Mouse (Mus musculus): ENCODE measurements around the gene Itsn2.
"Not testable (repeated sequence)": the region's sequence is repeated elsewhere in the genome, so short reads cannot be mapped to it uniquely, and the experiment has no call there.

The Itsn2 gene

GRCm38 (mm10) chr12:4592541-4593165, at the start of gene Itsn2, which contains the start of gene Gm3625:
Gene Itsn2, plus strand, starts transcription at chr12:4592638.
Gene Gm3625, minus strand, starts transcription at chr12:4592927.
- Histone ChIP-seq H3K4me1 (replicated peaks; ENCODE audit: low read depth, low read length) (peaks cover 25% of the 10 kb centered on the region), H3K27me3 (ENCODE audit: insufficient read depth, low read length) (peaks cover 8% of the 10 kb centered on the region), H3K4me3 (replicated peaks; ENCODE audit: low read length) (peak within 1 kb of the TSS; percentile 92), H3K9me3 (ENCODE audit: low read length) (no peaks in the 10 kb centered on the region), H3K36me3 (ENCODE audit: insufficient read depth, low read length) (no peaks in the 10 kb centered on the region)
- TF ChIP-seq CTCF (conservative IDR thresholded peaks at IDR 0.05; ENCODE audit: low read length) (no peak), POU5F1 (IDR thresholded peaks at IDR 0.05; ENCODE audit: borderline replicate concordance, low read length) (no peak), NANOG (IDR thresholded peaks at IDR 0.05; ENCODE audit: borderline replicate concordance, low read length) (no peak)

GRCm38 (mm10) chr12:4544400-4544919, 48.0 kb upstream of the Itsn2 start:
- H3K9me3 ChIP-seq (ENCODE audit: low read length), result peaks cover 4% of the 10 kb centered on the region; the same call in 1 of the 2 replicates
- TF ChIP-seq CTCF (conservative IDR thresholded peaks at IDR 0.05; ENCODE audit: low read length) (no peak), NANOG (IDR thresholded peaks at IDR 0.05; ENCODE audit: borderline replicate concordance, low read length) (no peak), POU5F1 (IDR thresholded peaks at IDR 0.05; ENCODE audit: borderline replicate concordance, low read length) (no peak)
- peaks cover 36% of the 10 kb centered on the region for H3K4me1 ChIP-seq (replicated peaks; ENCODE audit: low read depth, low read length)
- no peak overlapping the region for H3K4me3 ChIP-seq (replicated peaks; ENCODE audit: low read length)
- H3K36me3 ChIP-seq (ENCODE audit: insufficient read depth, low read length), result no peaks in the 10 kb centered on the region
- no peaks in the 10 kb centered on the region for H3K27me3 ChIP-seq (ENCODE audit: insufficient read depth, low read length)

- H3K36me3 ChIP-seq (ENCODE audit: insufficient read depth, low read length), result no peaks in the 10 kb centered on the region
- H3K27me3 ChIP-seq (ENCODE audit: insufficient read depth, low read length), result no peaks in the 10 kb centered on the region
- peaks cover 36% of the 10 kb centered on the region for H3K4me1 ChIP-seq (replicated peaks; ENCODE audit: low read depth, low read length)
- H3K9me3 ChIP-seq (ENCODE audit: low read length), result peaks cover 5% of the 10 kb centered on the region; the same call in 1 of the 2 replicates
- TF ChIP-seq NANOG (IDR thresholded peaks at IDR 0.05; ENCODE audit: borderline replicate concordance, low read length) (no peak), CTCF (conservative IDR thresholded peaks at IDR 0.05; ENCODE audit: low read length) (no peak), POU5F1 (IDR thresholded peaks at IDR 0.05; ENCODE audit: borderline replicate concordance, low read length) (no peak)
- H3K4me3 ChIP-seq (replicated peaks; ENCODE audit: low read length), result no peak overlapping the region
These were observed 47.0 kb upstream of the Itsn2 start for GRCm38 (mm10) chr12:4545425-4545824.

- H3K4me1 ChIP-seq (replicated peaks; ENCODE audit: low read depth, low read length), result peaks cover 40% of the 10 kb centered on the region
- TF ChIP-seq CTCF (conservative IDR thresholded peaks at IDR 0.05; ENCODE audit: low read length), result no peak
- TF ChIP-seq POU5F1 (IDR thresholded peaks at IDR 0.05; ENCODE audit: borderline replicate concordance, low read length), result no peak
- no peak for TF ChIP-seq NANOG (IDR thresholded peaks at IDR 0.05; ENCODE audit: borderline replicate concordance, low read length)
- no peaks in the 10 kb centered on the region for H3K27me3 ChIP-seq (ENCODE audit: insufficient read depth, low read length)
- H3K4me3 ChIP-seq (replicated peaks; ENCODE audit: low read length), result no peak overlapping the region
- H3K36me3 ChIP-seq (ENCODE audit: insufficient read depth, low read length), result no peaks in the 10 kb centered on the region
- H3K9me3 ChIP-seq (ENCODE audit: low read length), result peaks cover 5% of the 10 kb centered on the region; the same call in 1 of the 2 replicates
These were observed 45.9 kb upstream of the Itsn2 start for GRCm38 (mm10) chr12:4546491-4546890.

- Histone ChIP-seq H3K4me1 (replicated peaks; ENCODE audit: low read depth, low read length) (peaks cover 40% of the 10 kb centered on the region), H3K4me3 (replicated peaks; ENCODE audit: low read length) (peak overlapping the region; percentile 61), H3K27me3 (ENCODE audit: insufficient read depth, low read length) (no peaks in the 10 kb centered on the region), H3K9me3 (ENCODE audit: low read length) (peaks cover 5% of the 10 kb centered on the region; the same call in 1 of the 2 replicates), H3K36me3 (ENCODE audit: insufficient read depth, low read length) (peaks cover 6% of the 10 kb centered on the region; the same call in 1 of the 2 replicates)
- TF ChIP-seq POU5F1 (IDR thresholded peaks at IDR 0.05; ENCODE audit: borderline replicate concordance, low read length) (no peak), NANOG (IDR thresholded peaks at IDR 0.05; ENCODE audit: borderline replicate concordance, low read length) (no peak), CTCF (conservative IDR thresholded peaks at IDR 0.05; ENCODE audit: low read length) (no peak)
These were observed 44.9 kb upstream of the Itsn2 start for GRCm38 (mm10) chr12:4547557-4547956.

- peak; percentile 56 for TF ChIP-seq CTCF (conservative IDR thresholded peaks at IDR 0.05; ENCODE audit: low read length)
- TF ChIP-seq POU5F1 (IDR thresholded peaks at IDR 0.05; ENCODE audit: borderline replicate concordance, low read length), result no peak
- H3K4me1 ChIP-seq (replicated peaks; ENCODE audit: low read depth, low read length), result peaks cover 43% of the 10 kb centered on the region
- H3K4me3 ChIP-seq (replicated peaks; ENCODE audit: low read length), result no peak overlapping the region
- no peaks in the 10 kb centered on the region for H3K27me3 ChIP-seq (ENCODE audit: insufficient read depth, low read length)
- peaks cover 6% of the 10 kb centered on the region; the same call in 1 of the 2 replicates for H3K36me3 ChIP-seq (ENCODE audit: insufficient read depth, low read length)
- peaks cover 5% of the 10 kb centered on the region; the same call in 1 of the 2 replicates for H3K9me3 ChIP-seq (ENCODE audit: low read length)
These were observed 44.1 kb upstream of the Itsn2 start for GRCm38 (mm10) chr12:4548053-4549013.

GRCm38 (mm10) chr12:4553704-4554103, 38.7 kb upstream of the Itsn2 start:
- Histone ChIP-seq H3K4me1 (replicated peaks; ENCODE audit: low read depth, low read length) (peaks cover 65% of the 10 kb centered on the region), H3K4me3 (replicated peaks; ENCODE audit: low read length) (peak overlapping the region; percentile 83)
- H3K9me3 ChIP-seq (ENCODE audit: low read length); H3K27me3 ChIP-seq (ENCODE audit: insufficient read depth, low read length); H3K36me3 ChIP-seq (ENCODE audit: insufficient read depth, low read length): not testable (repeated sequence)

- TF ChIP-seq NANOG (IDR thresholded peaks at IDR 0.05; ENCODE audit: borderline replicate concordance, low read length) (no peak), POU5F1 (IDR thresholded peaks at IDR 0.05; ENCODE audit: borderline replicate concordance, low read length) (no peak), CTCF (conservative IDR thresholded peaks at IDR 0.05; ENCODE audit: low read length) (no peak)
- peaks cover 74% of the 10 kb centered on the region for H3K4me1 ChIP-seq (replicated peaks; ENCODE audit: low read depth, low read length)
- peak overlapping the region; percentile 48 for H3K4me3 ChIP-seq (replicated peaks; ENCODE audit: low read length)
- peaks cover 12% of the 10 kb centered on the region for H3K36me3 ChIP-seq (ENCODE audit: insufficient read depth, low read length)
- H3K27me3 ChIP-seq (ENCODE audit: insufficient read depth, low read length), result no peaks in the 10 kb centered on the region
- peaks cover 12% of the 10 kb centered on the region for H3K9me3 ChIP-seq (ENCODE audit: low read length)
These were observed 37.0 kb upstream of the Itsn2 start for GRCm38 (mm10) chr12:4555451-4555850.

Measured in E14TG2a.4 (cell line).